Mouse (Mus musculus) testis, adult 2 months (tissue): ENCODE data around the gene Gpr65.

ENCODE experiments used
- CTCF ChIP-seq: fragments of 200-500 bp; IDR thresholded peaks from 2 replicates; pipeline ENCODE4 v1.5.1; 2012; ENCODE audit warnings: low read depth, mild to moderate bottlenecking, inconsistent platforms, low read length, moderate library complexity; ENCODE audit not compliant: control insufficient read depth, insufficient read depth, insufficient replicate concordance
- POLR2A ChIP-seq: fragments of 200-500 bp; IDR thresholded peaks from 2 replicates; pipeline ENCODE4 v1.6.1; 2012; ENCODE audit warnings: low read depth, mild to moderate bottlenecking, inconsistent platforms, low read length, moderate library complexity; ENCODE audit not compliant: control insufficient read depth

DNA sequence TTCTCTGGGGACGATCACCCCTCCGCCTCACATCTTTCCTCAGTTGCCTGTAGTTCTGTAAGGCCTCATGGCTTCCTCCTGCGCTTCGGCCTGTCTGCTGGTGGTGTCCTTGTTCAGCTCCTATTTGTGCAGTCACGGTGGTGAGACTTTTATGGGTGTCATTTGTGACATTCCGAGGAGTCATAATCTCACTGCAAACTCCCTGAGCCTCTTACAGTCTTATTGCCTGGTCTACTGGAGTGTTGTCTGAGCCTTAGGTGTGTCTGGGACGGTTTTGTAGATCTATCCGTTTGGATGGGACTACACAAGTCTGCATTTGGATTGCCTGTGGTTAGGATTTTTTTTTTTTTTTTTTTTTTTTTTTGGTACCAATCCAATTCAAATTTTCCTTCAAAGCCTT, 18.1 kb upstream of the Gpr65 start:
- TF ChIP-seq POLR2A (no peak), CTCF (no peak)
